Mouse (Mus musculus) kidney, adult 18-20 months (tissue): Measurements from ENCODE around the gene Ly6g5c.

Experiments
- DNase-seq: peaks from one replicate; pipeline ENCODE4 v3.0.0; 2021

The Ly6g5c gene

GRCm38 (mm10) chr17:35108097-35108496, at the start of gene Ly6g5c:
Gene Ly6g5c, plus strand, starts transcription at chr17:35108279.
- DNase-seq = no peak

GRCm38 (mm10) chr17:35058316-35058715, 49.8 kb upstream of the Ly6g5c start:
- no peak for DNase-seq

DNA sequence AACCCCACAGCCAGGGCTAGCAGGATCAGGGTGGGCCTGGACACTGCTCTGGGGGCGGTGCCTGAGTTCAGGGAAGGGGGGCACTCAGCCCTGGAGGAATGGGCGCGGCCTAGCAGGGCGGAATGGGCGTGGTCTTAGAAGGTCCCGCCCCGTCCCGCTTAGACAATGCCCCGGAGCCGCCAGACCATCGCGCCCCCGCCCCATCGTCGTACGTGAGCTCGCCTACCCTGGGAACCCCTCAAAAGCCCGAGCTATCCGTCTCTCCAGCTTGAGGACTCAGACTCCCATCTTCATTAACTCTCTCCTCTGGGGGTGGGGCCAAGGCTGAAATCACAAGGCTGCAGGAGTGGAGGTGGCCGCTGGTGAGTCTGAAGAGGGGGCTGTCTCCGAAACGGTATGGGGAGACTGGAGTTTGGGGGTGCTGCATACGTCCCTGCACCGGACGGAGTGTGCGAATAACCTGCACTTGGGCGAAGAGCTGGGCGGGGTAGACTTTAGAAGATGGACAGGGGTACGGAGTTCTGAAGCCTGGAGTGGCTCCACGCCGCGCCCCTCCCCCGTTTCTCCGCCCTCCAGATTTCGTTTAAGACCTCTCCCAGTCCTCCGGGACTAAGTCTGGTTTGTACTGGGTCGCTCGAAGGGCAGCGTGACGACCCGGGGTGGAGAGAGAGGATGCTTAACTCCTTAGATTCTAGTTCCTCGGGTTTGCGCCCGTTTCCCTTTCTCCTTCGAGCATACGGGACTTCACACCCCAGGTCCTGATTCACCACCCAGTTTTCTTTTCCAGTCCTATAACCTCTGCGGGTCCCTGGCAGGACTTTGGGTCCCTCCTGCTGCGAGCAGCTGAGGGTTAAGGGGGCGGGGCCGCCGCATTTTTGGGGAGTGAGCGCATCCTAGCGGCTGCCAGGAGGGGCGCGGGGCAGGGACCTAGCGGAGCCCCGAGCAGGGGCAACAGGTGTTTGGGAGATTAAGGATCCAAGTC, 48.9 kb upstream of the Ly6g5c start, which contains the start of gene Ddah2:
Gene Ddah2, plus strand, starts transcription at position 125 of the 982 bp plus-strand sequence.
- DNase-seq = peak; percentile 89

DNA sequence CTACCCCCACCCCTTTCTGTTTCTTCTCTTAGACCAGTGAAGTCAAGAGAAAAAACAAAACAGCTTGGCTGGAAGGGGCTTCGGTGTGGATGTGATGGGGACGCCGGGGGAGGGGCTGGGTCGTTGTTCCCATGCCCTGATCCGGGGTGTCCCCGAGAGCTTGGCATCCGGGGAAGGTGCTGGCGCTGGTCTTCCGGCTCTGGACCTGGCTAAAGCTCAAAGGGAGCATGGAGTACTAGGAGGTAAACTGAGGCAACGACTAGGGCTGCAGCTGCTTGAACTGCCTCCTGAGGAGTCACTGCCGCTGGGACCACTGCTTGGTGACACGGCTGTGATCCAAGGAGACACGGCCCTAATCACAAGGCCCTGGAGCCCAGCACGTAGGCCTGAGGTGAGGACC, 48.0 kb upstream of the Ly6g5c start:
- no peak for DNase-seq

GRCm38 (mm10) chr17:35060737-35061297, 47.3 kb upstream of the Ly6g5c start:
- peak; percentile 23 for DNase-seq

GRCm38 (mm10) chr17:35061299-35061698, 46.8 kb upstream of the Ly6g5c start:
- no peak for DNase-seq

DNA sequence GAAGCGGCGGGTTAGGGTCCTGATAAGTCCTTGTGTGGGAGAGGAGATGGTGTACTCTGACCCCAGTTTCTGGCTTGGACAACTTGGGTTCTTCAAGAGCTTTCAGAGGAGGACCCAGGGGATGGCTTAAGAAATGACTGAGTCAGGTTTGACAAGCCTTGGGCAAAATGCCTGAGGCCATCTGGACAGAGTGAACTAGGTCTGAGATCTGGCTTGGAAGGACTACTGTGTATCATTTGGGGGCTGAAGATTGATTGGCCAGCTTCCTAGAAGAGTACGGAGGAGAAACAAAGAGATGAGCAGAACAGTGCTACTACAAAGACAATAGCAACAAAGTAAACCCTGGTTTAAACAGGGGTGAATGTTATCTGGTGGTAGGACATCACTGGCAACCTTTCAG, 44.6 kb upstream of the Ly6g5c start:
- no peak for DNase-seq

GRCm38 (mm10) chr17:35064378-35064877, 43.7 kb upstream of the Ly6g5c start:
- no peak for DNase-seq

DNA sequence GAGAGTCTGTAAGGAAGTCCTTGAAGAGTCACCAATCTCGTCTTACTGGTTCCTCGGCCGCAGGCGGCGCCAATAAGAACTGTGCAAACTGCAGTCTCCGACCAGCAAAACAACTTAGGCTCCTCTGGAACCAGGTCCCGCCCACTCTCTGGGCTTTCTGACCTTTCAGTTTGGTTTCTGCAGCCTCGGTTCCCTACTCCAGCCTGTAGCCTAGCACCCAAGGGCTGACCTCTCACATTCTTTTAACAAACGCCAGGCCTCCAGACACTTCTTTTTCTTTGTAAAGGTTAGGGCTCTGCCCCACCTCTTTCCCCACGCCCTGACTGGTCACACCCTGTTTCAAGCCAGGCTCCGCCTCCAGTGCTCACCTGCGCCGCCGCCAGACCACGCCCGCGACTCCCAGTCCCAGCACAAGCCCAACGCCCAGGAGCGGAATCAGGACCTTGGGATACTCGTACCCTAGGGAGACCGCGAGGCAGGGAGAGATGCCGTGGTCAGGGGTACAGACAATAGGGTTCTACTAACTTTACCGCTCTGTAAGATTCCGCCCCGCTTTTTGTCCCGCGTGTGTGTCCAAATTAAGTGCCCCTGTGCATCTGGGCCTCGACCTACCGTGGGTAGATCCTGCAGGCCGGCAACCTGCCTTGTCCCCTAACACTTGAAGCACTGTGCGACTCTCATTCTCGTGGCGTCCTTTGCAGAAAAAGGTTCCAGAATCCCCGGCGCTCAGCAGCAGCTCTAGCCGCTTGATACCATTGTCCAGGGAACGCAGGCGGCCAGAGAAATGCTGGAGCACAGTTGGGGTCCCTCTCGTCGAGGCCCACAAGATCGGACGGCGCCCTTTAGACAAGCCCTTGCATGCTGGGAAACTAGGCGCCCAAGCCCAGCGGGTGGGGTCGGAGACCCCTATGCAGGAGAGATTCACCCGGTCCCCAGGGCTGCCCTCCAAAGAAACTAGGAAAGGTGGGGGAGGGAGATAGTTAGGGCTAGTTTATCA, 42.8 kb upstream of the Ly6g5c start, which contains the start of gene Ly6g6c:
Gene Ly6g6c, plus strand, starts transcription at position 438 of the 997 bp plus-strand sequence.
- DNase-seq = peak; percentile 82

- no peak for DNase-seq
These were observed 42.0 kb upstream of the Ly6g5c start, which contains the start of gene Mpig6b for GRCm38 (mm10) chr17:35066084-35066483. Gene Mpig6b, minus strand, starts transcription at chr17:35066184.

GRCm38 (mm10) chr17:35068213-35068914, 39.7 kb upstream of the Ly6g5c start:
- DNase-seq = no peak

- DNase-seq = no peak
These were observed 37.4 kb upstream of the Ly6g5c start for GRCm38 (mm10) chr17:35070556-35071229.

- no peak for DNase-seq
These were observed 36.6 kb upstream of the Ly6g5c start for GRCm38 (mm10) chr17:35071454-35071853.

DNA sequence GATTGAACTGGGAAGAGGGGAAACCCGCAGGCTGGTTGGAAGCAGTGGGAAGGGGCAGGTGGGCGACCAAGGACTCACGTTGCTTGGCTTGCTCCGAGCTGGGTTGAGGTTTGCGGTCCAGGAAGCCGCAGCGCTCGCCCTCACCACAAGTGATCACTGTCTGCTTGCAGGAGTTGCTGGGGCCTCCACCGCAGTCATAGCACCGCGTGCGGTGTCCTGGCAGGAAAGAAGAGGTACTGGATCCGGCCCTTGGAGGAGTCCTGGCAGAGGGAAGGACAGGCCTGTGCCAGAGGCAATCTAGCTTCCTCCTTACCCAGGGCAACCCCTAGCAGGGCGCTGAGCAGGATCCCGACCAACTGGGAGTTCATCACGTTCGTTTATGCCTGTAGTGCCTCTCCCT, 34.0 kb upstream of the Ly6g5c start:
- DNase-seq = no peak

- no peak for DNase-seq
These were observed 31.4 kb upstream of the Ly6g5c start, which contains the start of gene Ly6g6e for GRCm38 (mm10) chr17:35076507-35077176. Gene Ly6g6e, plus strand, starts transcription at chr17:35076902.

DNA sequence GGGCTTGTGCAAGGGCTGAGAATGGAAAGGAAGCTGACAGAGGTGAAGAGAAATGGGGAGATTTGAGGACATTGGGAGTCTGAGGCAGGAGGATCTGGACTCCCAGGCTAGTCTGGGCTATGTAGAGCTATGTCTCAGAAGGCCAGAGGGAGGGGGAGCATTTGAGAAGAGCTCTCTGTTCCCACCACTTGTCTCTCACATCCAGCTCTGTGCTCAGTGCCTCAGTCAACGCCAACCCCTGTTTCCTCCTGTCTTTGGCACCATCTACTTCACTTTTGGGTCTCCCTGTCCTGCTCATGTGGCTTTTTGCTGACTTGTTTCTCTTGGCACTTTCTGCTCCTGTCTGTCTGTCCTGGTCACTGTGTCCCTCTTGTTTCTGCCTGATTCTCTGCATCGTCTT, 30.8 kb upstream of the Ly6g5c start:
- no peak for DNase-seq

DNA sequence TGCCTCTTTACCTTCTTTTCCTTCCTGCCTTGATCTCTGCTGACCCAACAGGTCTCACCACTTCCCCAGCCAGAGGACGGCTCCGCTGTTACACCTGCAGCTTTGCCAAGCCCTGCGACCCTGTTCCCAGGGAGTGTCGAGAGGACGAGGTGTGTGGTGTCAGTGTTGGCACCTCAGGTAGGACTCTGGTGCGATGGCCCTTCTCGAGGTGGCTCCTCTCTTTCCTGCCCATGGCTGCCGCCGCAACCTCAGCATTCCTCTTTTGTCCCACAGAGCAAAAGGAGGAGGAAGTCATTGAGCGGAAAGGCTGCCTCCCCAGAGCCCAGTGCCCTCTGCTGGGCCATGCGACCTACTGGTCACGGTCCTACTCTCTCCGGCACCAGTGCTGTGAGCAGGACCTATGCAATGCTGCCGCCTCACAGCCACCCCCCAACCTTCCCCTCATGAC, 30.3 kb upstream of the Ly6g5c start, which contains the start of gene Ly6g6d:
Gene Ly6g6d, minus strand, starts transcription at position 280 of the 448 bp plus-strand sequence.
- DNase-seq = peak; percentile 80

DNA sequence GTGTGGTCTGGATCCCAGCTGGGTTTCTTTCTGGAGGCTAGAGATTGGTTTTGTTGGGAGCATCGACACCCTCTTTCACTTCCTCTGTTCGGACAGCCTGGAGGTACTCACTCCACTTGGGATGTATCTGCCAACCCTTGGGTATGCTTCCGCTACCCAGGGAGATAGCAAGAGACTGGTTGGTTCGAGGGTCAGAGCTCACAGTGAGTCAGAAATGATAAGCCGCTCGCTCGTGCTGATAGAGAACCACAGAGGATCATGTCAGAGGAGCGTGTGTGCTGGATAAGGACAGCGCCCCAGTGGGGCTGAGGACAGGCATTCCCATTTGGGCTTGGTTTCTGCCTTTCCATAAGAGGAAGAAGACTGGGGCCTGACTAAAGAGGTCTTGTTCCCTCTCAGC, 28.3 kb upstream of the Ly6g5c start:
- DNase-seq = no peak

DNA sequence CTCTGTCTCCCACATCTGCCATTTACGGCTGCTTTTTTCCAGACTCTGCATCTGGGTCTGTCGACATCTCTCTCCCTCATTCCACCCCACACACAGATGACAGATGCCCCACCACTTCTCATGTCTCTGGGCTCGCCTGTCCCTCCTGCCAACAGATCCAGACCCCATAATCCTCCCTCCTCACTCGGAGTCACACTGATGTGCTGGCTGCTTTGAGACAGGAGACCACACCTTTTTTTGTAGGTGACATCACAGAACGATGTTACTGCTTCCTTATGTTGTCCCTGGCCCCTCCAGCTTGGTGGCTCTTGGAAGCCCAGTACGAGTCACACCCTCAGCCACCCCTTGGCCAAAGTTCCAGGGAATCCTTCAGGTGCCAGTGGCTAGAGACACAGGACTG, 27.8 kb upstream of the Ly6g5c start:
- DNase-seq = no peak

DNA sequence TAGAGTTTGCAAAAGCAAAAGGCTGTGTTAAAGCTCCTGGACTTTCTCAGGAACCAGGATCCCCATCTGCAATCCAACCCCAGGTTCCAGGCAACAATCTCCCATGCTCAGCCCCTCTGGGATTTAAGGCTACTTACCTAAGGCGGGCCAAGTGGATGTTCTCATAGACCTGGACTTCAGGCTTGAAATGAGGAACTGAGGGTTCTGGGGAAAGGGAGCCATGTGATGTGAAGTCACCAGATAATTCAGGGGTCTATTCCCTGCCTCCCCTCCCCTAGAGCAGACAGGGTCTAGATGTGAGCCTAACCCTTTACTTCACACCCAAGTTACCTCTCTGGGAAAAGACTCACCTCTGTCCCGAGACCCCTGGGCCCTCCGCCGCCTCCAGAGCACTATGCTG, 27.4 kb upstream of the Ly6g5c start:
- DNase-seq = no peak
